In the genomic region with DNA sequence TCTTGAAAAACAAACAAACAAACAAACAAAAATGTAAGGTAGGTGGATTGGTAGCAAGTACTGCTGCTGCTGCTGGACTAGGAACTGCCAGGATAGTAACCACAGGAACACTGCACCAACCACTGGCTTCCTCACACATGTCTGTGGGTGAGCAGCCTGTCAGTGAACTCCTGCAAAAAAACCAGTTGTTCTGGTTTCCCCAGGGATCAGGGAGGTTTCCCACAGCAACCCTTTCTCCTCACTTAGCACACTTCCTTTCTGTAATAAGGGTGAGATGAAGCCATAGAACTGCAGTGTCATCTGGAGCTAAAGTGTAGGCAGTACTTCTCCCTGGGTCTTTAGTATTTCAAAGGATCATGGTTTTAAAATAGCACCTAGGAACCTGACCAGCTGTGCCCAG, we compare ENCODE assay signal across 21 mouse cellular contexts. TPM values are rescaled to one million over a fixed set of nuclear protein-coding genes. Genes with fewer than 3 reads are reported as not detected.
A peak's percentile ranks its signal among the peaks of the same experiment; 100 is the strongest.
DNase-seq lines count a peak whose midpoint lies in the region; ATAC-seq lines count a peak whose summit lies in the region.
"Had no signal": no experiment of that assay in that cellular context is flagged by ENCODE, and none has a peak within 500 bp of the region (broad histone marks: within the 10 kb centered on the region; RNA-seq: fewer than 3 reads in every experiment).

No protein-coding gene starts in this region.

- no peak overlapping the region for H3K27ac ChIP-seq in neural tube, embryonic 15.5 days (replicated peaks)
- H3K27ac ChIP-seq in kidney, embryonic 15.5 days = no peak overlapping the region
- H3K27ac ChIP-seq: heart, embryonic 13.5 days; hindbrain, embryonic 10.5 days; layer of hippocampus, adult 2 months; left cerebral cortex, adult 2 months; macrophage had no signal

- intact Hi-C loops in left cerebral cortex, postnatal 4 days (cut with DNase I) = no loop called here

- H3K4me1 ChIP-seq in neural tube, embryonic 15.5 days = no peaks in the 10 kb centered on the region
- H3K4me1 ChIP-seq in kidney, embryonic 15.5 days = no peaks in the 10 kb centered on the region
- H3K4me1 ChIP-seq: heart, embryonic 13.5 days; hindbrain, embryonic 10.5 days had no signal

- H3K4me3 ChIP-seq in neural tube, embryonic 15.5 days (replicated peaks) = no peak overlapping the region
- H3K4me3 ChIP-seq in kidney, embryonic 15.5 days (replicated peaks) = no peak overlapping the region
- H3K4me3 ChIP-seq: heart, embryonic 13.5 days; hindbrain, embryonic 10.5 days; layer of hippocampus, adult 2 months; left cerebral cortex, adult 2 months had no signal

- H3K9me3 ChIP-seq in neural tube, embryonic 15.5 days (replicated peaks) = no peaks in the 10 kb centered on the region
- H3K9me3 ChIP-seq in kidney, embryonic 15.5 days (replicated peaks) = no peaks in the 10 kb centered on the region
- H3K9me3 ChIP-seq: heart, embryonic 13.5 days; hindbrain, embryonic 10.5 days had no signal

- H3K4me2 ChIP-seq in neural tube, embryonic 15.5 days = no peak overlapping the region
- H3K4me2 ChIP-seq in kidney, embryonic 15.5 days = no peak overlapping the region
- H3K4me2 ChIP-seq: heart, embryonic 13.5 days had no signal

- no peak for ATAC-seq in neural tube, embryonic 15.5 days (ENCODE audit: low FRiP score)
- ATAC-seq in kidney, embryonic 15.5 days (replicated peaks; ENCODE audit: low FRiP score) = no peak
- ATAC-seq: forebrain, postnatal 0 days had no signal

- H3K9ac ChIP-seq in neural tube, embryonic 15.5 days (replicated peaks) = no peak overlapping the region
- no peak overlapping the region for H3K9ac ChIP-seq in kidney, embryonic 15.5 days
- H3K9ac ChIP-seq: forebrain, postnatal 0 days; heart, embryonic 13.5 days had no signal

- H3K36me3 ChIP-seq in neural tube, embryonic 15.5 days = no peaks in the 10 kb centered on the region
- H3K36me3 ChIP-seq in kidney, embryonic 15.5 days = no peaks in the 10 kb centered on the region
- H3K36me3 ChIP-seq: heart, embryonic 13.5 days; hindbrain, embryonic 10.5 days had no signal

- H3K27me3 ChIP-seq in neural tube, embryonic 15.5 days (replicated peaks) = no peaks in the 10 kb centered on the region
- no peaks in the 10 kb centered on the region for H3K27me3 ChIP-seq in kidney, embryonic 15.5 days
- H3K27me3 ChIP-seq: heart, embryonic 13.5 days had no signal

- DNase-seq in kidney, postnatal 10 days = peak; percentile 18
- DNase-seq in kidney, postnatal 14 days = no peak
- peak; percentile 65 for DNase-seq in 416B (ENCODE audit: low read depth)
- DNase-seq in fat pad, adult 2 months (ENCODE audit: extremely low read depth, low read depth, low spot score) = peak; percentile 84
- DNase-seq in lung, postnatal 25 days (ENCODE audit: low spot score) = peak; percentile 35
- no peak for DNase-seq in left cerebral cortex, postnatal 4 days
- DNase-seq: adrenal gland, postnatal 14 days; cerebellum, postnatal 10 days; forebrain, postnatal 0 days; gastrocnemius, postnatal 10 days; kidney, adult 2 months; liver; thymus, adult 18-20 months had no signal

RNA-seq across cellular contexts. Expression of gene Gspt1, which starts 9.1 kb away (rescaled TPM):
- polyA plus RNA-seq in neural tube, embryonic 15.5 days (2015; fragmentation: Nextera tagmentation; extraction: Ambion mirVana) = 48.4 and 52.1 TPM in 2 replicates
- polyA plus RNA-seq in kidney, embryonic 15.5 days (2015; fragmentation: Nextera tagmentation; extraction: Ambion mirVana) = 85.1 and 86.3 TPM in 2 replicates
- 100 to 1,000 TPM; 116 to 125 TPM for total RNA-seq in left cerebral cortex, postnatal 4 days (2021)

RNA-seq across cellular contexts. Expression of gene Tnfrsf17, which starts 50.3 kb away (rescaled TPM):
- polyA plus RNA-seq in neural tube, embryonic 15.5 days (2015; fragmentation: Nextera tagmentation; extraction: Ambion mirVana) = 0.19 TPM in 1 of 2 replicates, not detected in the other
- polyA plus RNA-seq in kidney, embryonic 15.5 days (2015; fragmentation: Nextera tagmentation; extraction: Ambion mirVana) = not detected in 2 replicates
- total RNA-seq in left cerebral cortex, postnatal 4 days (2021) = not detected
- total RNA-seq: adrenal gland, postnatal 14 days; forebrain, postnatal 0 days; layer of hippocampus, adult 2 months; left cerebral cortex, adult 2 months had no signal
- polyA plus RNA-seq: heart, embryonic 13.5 days; hindbrain, embryonic 10.5 days; macrophage; neural tube, embryonic 14.5 days had no signal

RNA-seq across cellular contexts. Expression of gene Snx29, which starts 59.4 kb away (rescaled TPM):
- 17.7 and 18.7 TPM in 2 replicates for polyA plus RNA-seq in neural tube, embryonic 15.5 days (2015; fragmentation: Nextera tagmentation; extraction: Ambion mirVana)
- polyA plus RNA-seq in kidney, embryonic 15.5 days (2015; fragmentation: Nextera tagmentation; extraction: Ambion mirVana) = 17.1 and 19.8 TPM in 2 replicates
- total RNA-seq in left cerebral cortex, postnatal 4 days (2021) = 10 to 100 TPM; 46.2 to 46.6 TPM

Comparison
In these comparisons a context has a peak if more than half of its experiments do, and no peak if none do; other contexts are left out.
1. DNase-seq: peak in kidney, postnatal 10 days (single experiment), 416B (single experiment), fat pad, adult 2 months (single experiment) and lung, postnatal 25 days (single experiment); none in kidney, postnatal 14 days (single experiment) and left cerebral cortex, postnatal 4 days (single experiment).